Mouse (Mus musculus): Measurements from ENCODE around the gene Ercc6. TPM values are rescaled to one million over a fixed set of nuclear protein-coding genes. Genes with fewer than 3 reads are reported as not detected.

The Ercc6 gene
- polyA plus RNA-seq, 1 experiment from 2014 or later = 27.5 TPM

DNA sequence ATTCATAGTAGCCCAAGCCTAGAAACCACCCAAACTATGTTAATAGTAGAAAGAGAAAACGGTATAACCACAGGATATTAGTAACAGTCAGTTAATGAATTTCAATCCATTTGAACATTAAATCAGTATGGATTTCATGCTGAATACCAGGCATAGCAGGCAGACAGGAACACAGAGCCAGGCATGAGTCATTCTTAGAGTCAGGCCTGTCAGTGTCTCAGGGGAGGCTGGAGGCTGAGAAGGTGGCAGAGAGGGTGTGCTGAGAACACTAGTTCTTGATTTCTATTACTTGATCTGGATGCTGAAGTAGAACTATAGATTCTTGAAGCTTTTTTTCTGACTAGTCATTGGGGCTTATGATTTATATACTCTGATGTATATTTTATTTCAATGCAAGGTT lies 10.8 kb downstream of the Ercc6 start:
- no peak for ATAC-seq (ENCODE audit: low FRiP score, low read depth)
- WGBS = 88% methylated on average over 1 of the region's 1 CpGs
- H3K27ac ChIP-seq (replicated peaks) = no peak overlapping the region
- peaks cover 41% of the 10 kb centered on the region for H3K36me3 ChIP-seq
- no peak overlapping the region for H3K4me3 ChIP-seq
- H3K4me2 ChIP-seq = no peak overlapping the region
- no peaks in the 10 kb centered on the region for H3K9me3 ChIP-seq
- no peak overlapping the region for H3K9ac ChIP-seq
- 0 out of 2 replicates have a peak, but pooled peaks cover 4% of the 10 kb centered on the region for H3K4me1 ChIP-seq (replicated peaks)
- H3K27me3 ChIP-seq = no peaks in the 10 kb centered on the region

- Histone ChIP-seq H3K27me3 (no peaks in the 10 kb centered on the region), H3K36me3 (peaks cover 27% of the 10 kb centered on the region), H3K4me1 (replicated peaks) (peaks cover 9% of the 10 kb centered on the region), H3K4me2 (no peak overlapping the region), H3K27ac (replicated peaks) (no peak overlapping the region), H3K9ac (no peak overlapping the region), H3K9me3 (no peaks in the 10 kb centered on the region), H3K4me3 (no peak overlapping the region)
- no peak for ATAC-seq (ENCODE audit: low FRiP score, low read depth)
- WGBS = 73% methylated on average over 14 of the region's 14 CpGs
Observed at GRCm38 (mm10) chr14:32525996-32526705, 12.8 kb downstream of the Ercc6 start.

DNA sequence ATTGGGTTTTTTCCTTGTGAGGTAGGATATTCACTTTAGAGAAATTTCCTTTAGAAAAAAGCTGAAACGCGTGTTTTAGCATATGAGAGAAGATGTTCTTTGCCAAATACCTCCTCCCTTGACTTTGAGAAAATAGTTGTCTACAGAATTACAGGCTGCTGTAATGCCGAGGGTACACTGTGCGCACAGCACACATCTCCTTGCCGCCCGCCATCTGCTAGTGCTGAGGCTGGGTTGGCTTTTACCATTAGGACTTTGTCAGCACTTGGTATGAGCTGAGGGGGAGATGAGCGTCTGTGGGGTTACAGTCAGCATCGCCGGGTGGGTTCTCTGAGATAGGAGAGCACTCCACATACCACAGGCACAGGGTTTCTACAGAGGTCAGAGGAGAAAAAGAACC lies 13.9 kb downstream of the Ercc6 start:
- WGBS = 94% methylated on average over 9 of the region's 9 CpGs
- H3K27ac ChIP-seq (replicated peaks) = no peak overlapping the region
- no peak overlapping the region for H3K4me3 ChIP-seq
- no peak overlapping the region for H3K4me2 ChIP-seq
- no peak for ATAC-seq (ENCODE audit: low FRiP score, low read depth)
- no peak overlapping the region for H3K9ac ChIP-seq
- H3K27me3 ChIP-seq = no peaks in the 10 kb centered on the region
- peaks cover 17% of the 10 kb centered on the region for H3K4me1 ChIP-seq (replicated peaks)
- no peaks in the 10 kb centered on the region for H3K9me3 ChIP-seq
- H3K36me3 ChIP-seq = peaks cover 20% of the 10 kb centered on the region; the same call in 1 of the 2 replicates

- H3K9ac ChIP-seq = no peak overlapping the region
Observed at GRCm38 (mm10) chr14:32529036-32529435, 15.7 kb downstream of the Ercc6 start.

DNA sequence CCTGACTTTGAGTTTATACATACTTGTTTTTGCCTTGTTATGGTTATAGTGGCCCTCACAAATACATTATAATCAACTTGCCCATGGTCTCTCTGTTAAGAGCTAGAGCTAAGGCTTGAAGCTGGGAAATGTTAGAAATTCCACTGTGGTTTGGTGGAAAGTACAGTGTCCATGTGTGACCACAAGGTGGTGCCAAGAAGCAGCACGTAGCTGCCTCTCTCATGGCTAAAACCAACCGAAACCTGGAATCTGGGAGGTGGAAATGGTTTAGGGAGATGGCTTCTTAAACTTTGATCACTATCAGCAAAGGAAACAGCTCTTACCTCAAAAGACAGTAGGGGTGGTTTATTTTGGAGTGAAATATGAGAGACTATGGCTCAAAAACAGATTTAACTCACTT lies 17.6 kb downstream of the Ercc6 start:
- Histone ChIP-seq H3K9ac (no peak overlapping the region), H3K9me3 (no peaks in the 10 kb centered on the region), H3K4me2 (no peak overlapping the region), H3K4me1 (replicated peaks) (peaks cover 24% of the 10 kb centered on the region), H3K27me3 (no peaks in the 10 kb centered on the region), H3K4me3 (no peak overlapping the region), H3K36me3 (peaks cover 21% of the 10 kb centered on the region), H3K27ac (replicated peaks) (no peak overlapping the region)
- no peak for ATAC-seq (ENCODE audit: low FRiP score, low read depth)
- WGBS = 9% methylated on average over 2 of the region's 2 CpGs

More at GRCm38 (mm10) chr14:32529036-32529435, 15.7 kb downstream of the Ercc6 start:
- ATAC-seq (ENCODE audit: low FRiP score, low read depth) = no peak
- Histone ChIP-seq H3K4me2 (no peak overlapping the region), H3K36me3 (peaks cover 17% of the 10 kb centered on the region; the same call in 1 of the 2 replicates), H3K4me1 (replicated peaks) (peaks cover 24% of the 10 kb centered on the region), H3K4me3 (no peak overlapping the region), H3K27me3 (no peaks in the 10 kb centered on the region), H3K9me3 (no peaks in the 10 kb centered on the region), H3K27ac (replicated peaks) (no peak overlapping the region)
- 91% methylated on average over 7 of the region's 7 CpGs for WGBS

GRCm38 (mm10) chr14:32531371-32531770 lies 18.1 kb downstream of the Ercc6 start:
- ATAC-seq (ENCODE audit: low FRiP score, low read depth) = peak; percentile 42; the same call in 1 of the 2 replicates
- peaks cover 28% of the 10 kb centered on the region for H3K4me1 ChIP-seq (replicated peaks)
- H3K27me3 ChIP-seq = no peaks in the 10 kb centered on the region
- H3K4me2 ChIP-seq = no peak overlapping the region
- H3K36me3 ChIP-seq = peaks cover 16% of the 10 kb centered on the region
- H3K9ac ChIP-seq = no peak overlapping the region
- 79% methylated on average over 3 of the region's 3 CpGs for WGBS
- H3K4me3 ChIP-seq = no peak overlapping the region
- H3K27ac ChIP-seq (replicated peaks) = no peak overlapping the region
- no peaks in the 10 kb centered on the region for H3K9me3 ChIP-seq

- no peak overlapping the region for H3K27ac ChIP-seq (replicated peaks)
- peaks cover 36% of the 10 kb centered on the region for H3K4me1 ChIP-seq (replicated peaks)
- ATAC-seq (ENCODE audit: low FRiP score, low read depth) = peak; percentile 21; the same call in 1 of the 2 replicates
- no peak overlapping the region for H3K4me3 ChIP-seq
- 78% methylated on average over 7 of the region's 7 CpGs for WGBS
- peaks cover 6% of the 10 kb centered on the region; the same call in 1 of the 2 replicates for H3K36me3 ChIP-seq
- H3K9me3 ChIP-seq = no peaks in the 10 kb centered on the region
- H3K9ac ChIP-seq = no peak overlapping the region
- H3K4me2 ChIP-seq = no peak overlapping the region
- H3K27me3 ChIP-seq = no peaks in the 10 kb centered on the region
Observed at GRCm38 (mm10) chr14:32532381-32533147, 19.2 kb downstream of the Ercc6 start.

GRCm38 (mm10) chr14:32533148-32533520 lies 19.8 kb downstream of the Ercc6 start:
- H3K4me3 ChIP-seq = no peak overlapping the region
- peaks cover 5% of the 10 kb centered on the region; the same call in 1 of the 2 replicates for H3K36me3 ChIP-seq
- ATAC-seq (ENCODE audit: low FRiP score, low read depth) = no peak
- H3K4me2 ChIP-seq = no peak overlapping the region
- H3K4me1 ChIP-seq (replicated peaks) = peaks cover 36% of the 10 kb centered on the region
- H3K27ac ChIP-seq (replicated peaks) = no peak overlapping the region
- no peaks in the 10 kb centered on the region for H3K9me3 ChIP-seq
- WGBS = 78% methylated on average over 3 of the region's 3 CpGs
- no peaks in the 10 kb centered on the region for H3K27me3 ChIP-seq
- no peak overlapping the region for H3K9ac ChIP-seq

DNA sequence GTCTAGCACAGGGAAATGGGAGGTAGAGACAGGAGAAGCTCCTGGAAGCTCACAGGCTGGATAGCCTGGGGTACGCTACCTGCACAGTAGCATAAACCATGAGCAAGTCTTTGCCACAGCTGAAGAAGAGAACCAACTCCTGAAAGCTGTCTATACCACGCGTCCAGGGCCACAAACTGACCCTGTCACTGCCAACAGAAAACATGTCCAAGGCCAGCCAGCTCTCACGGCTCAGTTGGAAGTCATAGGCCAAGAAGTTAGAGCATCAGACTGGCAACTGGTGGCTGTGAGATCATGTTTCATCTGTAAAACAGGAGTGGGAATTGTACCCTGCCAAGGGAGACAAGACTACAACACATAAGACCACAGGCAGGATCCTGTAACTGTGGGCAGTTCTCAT lies 20.3 kb downstream of the Ercc6 start:
- WGBS = 89% methylated on average over 4 of the region's 4 CpGs

GRCm38 (mm10) chr14:32534137-32534536 lies 20.8 kb downstream of the Ercc6 start:
- WGBS = 74% methylated on average over 5 of the region's 5 CpGs
- Histone ChIP-seq H3K36me3 (peaks cover 5% of the 10 kb centered on the region; the same call in 1 of the 2 replicates), H3K9ac (no peak overlapping the region), H3K4me2 (no peak overlapping the region), H3K4me3 (no peak overlapping the region), H3K27me3 (no peaks in the 10 kb centered on the region), H3K9me3 (no peaks in the 10 kb centered on the region), H3K4me1 (replicated peaks) (peaks cover 34% of the 10 kb centered on the region), H3K27ac (replicated peaks) (no peak overlapping the region)
- ATAC-seq (ENCODE audit: low FRiP score, low read depth) = 0 out of 2 replicates have a peak, but pooled peaks have one; percentile 31

More for the DNA sequence above, 20.3 kb downstream of the Ercc6 start:
- peaks cover 5% of the 10 kb centered on the region; the same call in 1 of the 2 replicates for H3K36me3 ChIP-seq
- peaks cover 36% of the 10 kb centered on the region for H3K4me1 ChIP-seq (replicated peaks)
- no peaks in the 10 kb centered on the region for H3K27me3 ChIP-seq
- H3K4me3 ChIP-seq = no peak overlapping the region
- ATAC-seq (ENCODE audit: low FRiP score, low read depth) = no peak
- no peak overlapping the region for H3K9ac ChIP-seq
- no peak overlapping the region for H3K27ac ChIP-seq (replicated peaks)
- H3K4me2 ChIP-seq = no peak overlapping the region
- H3K9me3 ChIP-seq = no peaks in the 10 kb centered on the region

GRCm38 (mm10) chr14:32536763-32537162 lies 23.4 kb downstream of the Ercc6 start:
- WGBS = 69% methylated on average over 9 of the region's 9 CpGs
- Histone ChIP-seq H3K9me3 (no peaks in the 10 kb centered on the region), H3K4me2 (no peak overlapping the region), H3K27me3 (no peaks in the 10 kb centered on the region), H3K36me3 (peaks cover 5% of the 10 kb centered on the region; the same call in 1 of the 2 replicates), H3K4me1 (replicated peaks) (peaks cover 21% of the 10 kb centered on the region), H3K9ac (no peak overlapping the region), H3K27ac (replicated peaks) (no peak overlapping the region; the same call in 1 of the 2 replicates), H3K4me3 (no peak overlapping the region)
- no peak for ATAC-seq (ENCODE audit: low FRiP score, low read depth)

DNA sequence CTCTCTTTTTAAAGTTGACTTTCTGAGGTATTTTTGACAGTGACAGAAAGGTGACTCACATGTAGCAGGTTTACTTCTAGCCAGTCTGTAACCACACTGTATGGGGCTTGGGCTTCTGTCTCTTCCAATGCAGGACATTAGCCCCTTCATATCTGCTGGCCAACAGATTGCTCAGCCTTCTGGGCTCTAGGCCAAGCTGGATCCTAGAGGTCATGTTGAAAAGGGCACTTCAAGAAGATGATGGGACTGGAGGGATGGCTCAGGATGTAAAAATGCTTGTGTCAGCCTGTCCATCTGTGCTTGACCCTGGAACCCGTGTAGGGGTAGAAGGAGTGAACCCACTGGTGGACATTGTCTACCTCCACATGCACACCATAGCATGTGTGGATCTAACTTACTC lies 24.8 kb downstream of the Ercc6 start:
- no peaks in the 10 kb centered on the region for H3K9me3 ChIP-seq
- peaks cover 15% of the 10 kb centered on the region for H3K36me3 ChIP-seq
- no peak overlapping the region for H3K9ac ChIP-seq
- H3K4me2 ChIP-seq = no peak overlapping the region
- no peak overlapping the region for H3K27ac ChIP-seq (replicated peaks)
- no peak for ATAC-seq (ENCODE audit: low FRiP score, low read depth)
- no peak overlapping the region for H3K4me3 ChIP-seq
- no peaks in the 10 kb centered on the region for H3K27me3 ChIP-seq
- H3K4me1 ChIP-seq (replicated peaks) = peaks cover 13% of the 10 kb centered on the region
- 91% methylated on average over 1 of the region's 1 CpGs for WGBS

Measured in hindbrain, embryonic 15.5 days (tissue).